Mouse (Mus musculus) right cerebral cortex, adult 2 months (tissue): ENCODE data around the gene Dlg4.

ENCODE experiments used
- DNase-seq, 2 experiments: peaks; one replicate each; pipeline ENCODE4 v3.0.0; 2021 to 2022; ENCODE audit warnings: low spot score in 2 of 2

Dlg4 gene

GRCm38 (mm10) chr11:70019495-70020021 is 2.8 kb downstream of the Dlg4 start:
- no peak for DNase-seq

- DNase-seq = peak in 1 of 2 experiments; percentile 56
These were observed 3.4 kb downstream of the Dlg4 start for GRCm38 (mm10) chr11:70020022-70020631.

- DNase-seq = peak; percentile 77 to 78
These were observed 4.1 kb downstream of the Dlg4 start for GRCm38 (mm10) chr11:70020731-70021263.

GRCm38 (mm10) chr11:70021264-70022132 is 4.8 kb downstream of the Dlg4 start:
- DNase-seq = peak; percentile 95 to 96

GRCm38 (mm10) chr11:70023481-70024150 is 6.9 kb downstream of the Dlg4 start:
- no peak for DNase-seq

- DNase-seq = no peak
These were observed 7.4 kb downstream of the Dlg4 start for GRCm38 (mm10) chr11:70024151-70024514.

GRCm38 (mm10) chr11:70026689-70027088 is 9.9 kb downstream of the Dlg4 start:
- no peak for DNase-seq

GRCm38 (mm10) chr11:70027397-70027796 is 10.7 kb downstream of the Dlg4 start:
- DNase-seq = peak; percentile 49 to 52

GRCm38 (mm10) chr11:70028401-70029129 is 11.8 kb downstream of the Dlg4 start:
- DNase-seq = no peak

- DNase-seq = peak; percentile 87 to 89
These were observed 12.5 kb downstream of the Dlg4 start for GRCm38 (mm10) chr11:70029130-70029801.

GRCm38 (mm10) chr11:70029829-70030550 is 13.2 kb downstream of the Dlg4 start:
- DNase-seq = no peak

- DNase-seq = no peak
These were observed 14.0 kb downstream of the Dlg4 start for GRCm38 (mm10) chr11:70030651-70031320.

- DNase-seq = no peak
These were observed 14.6 kb downstream of the Dlg4 start for GRCm38 (mm10) chr11:70031321-70031670.

- DNase-seq = no peak
These were observed 21.4 kb downstream of the Dlg4 start for GRCm38 (mm10) chr11:70038174-70038573.

GRCm38 (mm10) chr11:70039631-70040030 is 22.9 kb downstream of the Dlg4 start:
- DNase-seq = no peak

- no peak for DNase-seq
These were observed 23.4 kb downstream of the Dlg4 start for GRCm38 (mm10) chr11:70040184-70040583.

- no peak for DNase-seq
These were observed 25.8 kb downstream of the Dlg4 start for GRCm38 (mm10) chr11:70042309-70043085.

GRCm38 (mm10) chr11:70043665-70044064 is 26.9 kb downstream of the Dlg4 start:
- DNase-seq = no peak

GRCm38 (mm10) chr11:70045435-70045834 is 28.7 kb downstream of the Dlg4 start:
- DNase-seq = no peak
